Mouse (Mus musculus): ENCODE measurements around the gene Mthfd1l.

Gene Mthfd1l

DNA sequence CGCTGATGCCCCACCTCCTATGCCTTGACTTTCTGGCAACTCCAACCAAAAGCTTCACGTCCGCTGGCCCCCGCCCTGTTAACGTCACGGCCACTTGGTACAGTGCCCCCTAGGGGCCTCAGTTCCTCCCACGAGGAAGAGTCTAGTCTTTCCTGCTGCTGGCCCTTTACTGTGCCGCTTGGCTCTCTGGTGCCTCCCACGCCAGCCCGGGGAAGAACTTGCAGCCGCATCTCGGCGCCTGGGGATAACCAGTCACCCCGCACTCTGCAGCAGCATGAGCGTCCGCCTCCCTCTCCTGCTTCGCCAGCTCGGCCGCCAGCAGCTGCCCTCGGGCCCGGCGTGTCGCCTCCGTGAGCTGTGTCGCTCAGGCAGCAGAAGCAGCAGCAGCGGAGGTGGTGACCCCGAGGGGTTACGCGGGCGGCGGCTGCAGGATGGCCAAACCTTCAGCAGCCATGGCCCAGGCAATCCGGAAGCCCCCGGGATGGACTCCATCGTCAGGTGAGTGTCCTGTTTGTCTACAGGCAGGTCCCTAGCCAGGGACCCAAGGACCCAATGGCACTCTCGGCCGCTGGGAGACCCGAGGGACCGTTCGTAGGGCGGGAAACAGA, at the start of gene Mthfd1l:
Gene Mthfd1l (plus strand): TSS at position 138 of the 608 bp plus-strand sequence.
- in situ Hi-C loops (cut with MboI, MseI): loop anchor here in 1 of 2 experiments (10.0 kb wide), 1 partner anchor 1852 kb away; the partner anchor contains the start of gene Mtrf1l

GRCm38 (mm10) chr10:3928008-3928545, 44.8 kb upstream of the Mthfd1l start:
- in situ Hi-C loops (cut with MboI, MseI): no loop called here

DNA sequence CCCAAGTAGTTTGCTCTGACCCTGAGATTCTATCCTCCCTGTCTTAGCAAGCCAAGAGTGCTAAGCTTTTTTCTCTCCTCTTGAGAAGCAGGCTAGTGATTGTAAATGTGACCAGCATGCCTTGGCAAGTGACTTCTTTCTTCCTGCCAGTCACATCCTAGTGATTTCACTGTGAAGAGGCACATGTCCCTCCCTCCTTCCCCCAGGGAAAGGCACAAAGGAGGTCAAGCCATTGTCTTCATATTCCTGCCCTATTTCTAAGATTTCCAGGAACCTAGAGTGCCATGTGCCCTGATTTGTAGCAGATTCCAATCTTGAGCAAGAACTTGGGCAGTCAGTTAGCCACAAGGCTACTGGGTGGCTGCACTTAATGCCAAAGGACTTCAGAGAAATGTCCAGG, 41.1 kb upstream of the Mthfd1l start:
- in situ Hi-C loops (cut with MboI, MseI): no loop called here

- in situ Hi-C loops (cut with MboI, MseI): no loop called here
These were observed 39.5 kb upstream of the Mthfd1l start for GRCm38 (mm10) chr10:3933311-3933940.

DNA sequence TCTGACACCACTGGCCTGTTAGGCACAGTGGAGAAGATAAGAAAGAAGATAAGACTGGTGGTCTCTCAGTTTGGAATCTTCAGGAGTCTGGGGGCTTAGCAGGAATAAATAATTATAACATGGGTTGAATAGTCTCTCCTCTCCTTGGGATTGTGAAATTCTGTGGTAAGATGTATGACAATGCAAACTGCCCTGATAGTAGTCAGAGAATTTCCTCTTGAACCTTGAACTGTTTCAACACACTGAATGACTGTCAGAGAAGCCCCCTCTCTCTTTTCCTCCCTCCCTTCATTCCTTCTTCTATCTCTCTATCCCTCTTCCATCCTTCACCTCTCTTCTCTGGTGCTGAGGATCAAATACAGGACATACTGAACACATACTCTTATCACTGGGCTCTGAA, 36.1 kb upstream of the Mthfd1l start:
- in situ Hi-C loops (cut with MboI, MseI): no loop called here

- in situ Hi-C loops (cut with MboI, MseI): loop anchor here (5.0 to 10.0 kb wide), 3 partner anchors 403 to 615 kb away; no protein-coding TSS in a partner anchor
These were observed 32.9 kb upstream of the Mthfd1l start for GRCm38 (mm10) chr10:3939895-3940595.

GRCm38 (mm10) chr10:3940596-3940975, 32.3 kb upstream of the Mthfd1l start:
- in situ Hi-C loops (cut with MboI, MseI): loop anchor here (5.0 to 10.0 kb wide), 3 partner anchors 403 to 616 kb away; no protein-coding TSS in a partner anchor

DNA sequence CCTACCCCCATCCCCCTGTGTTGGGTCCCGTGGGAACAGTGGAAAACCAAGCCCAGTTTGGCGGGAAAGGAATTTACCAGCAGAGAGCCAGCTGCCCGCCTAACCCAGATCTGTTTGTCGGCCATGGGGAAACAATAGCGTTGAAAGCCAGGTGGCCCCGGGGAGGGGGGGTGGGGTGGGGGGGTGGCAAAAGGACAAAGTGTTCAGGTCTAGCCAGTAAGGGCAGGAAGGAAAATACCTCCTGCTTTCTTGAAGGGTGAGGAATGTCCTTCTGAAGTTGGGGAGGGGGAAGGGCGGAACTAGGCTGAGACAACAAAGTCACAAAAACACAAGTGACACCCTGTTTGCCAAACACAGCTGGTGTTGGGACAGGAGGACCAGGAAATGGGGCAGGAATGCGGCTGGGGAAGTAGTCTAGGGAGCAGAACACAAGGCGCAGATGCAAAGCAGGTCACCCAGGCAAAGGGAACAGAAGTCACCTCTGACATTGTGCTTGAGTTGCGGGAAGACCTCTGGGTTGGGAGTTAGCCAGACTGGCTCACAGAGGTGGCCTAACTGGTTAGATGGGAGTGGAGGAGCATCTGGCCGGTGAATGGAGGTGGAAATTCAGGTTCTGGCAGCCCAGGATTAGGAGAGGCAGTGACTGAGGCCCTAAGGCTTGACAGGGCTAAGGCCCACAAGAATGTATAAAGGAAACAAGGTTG, 31.7 kb upstream of the Mthfd1l start:
- in situ Hi-C loops (cut with MboI, MseI): loop anchor here (5.0 to 10.0 kb wide), 3 partner anchors 404 to 616 kb away; no protein-coding TSS in a partner anchor

DNA sequence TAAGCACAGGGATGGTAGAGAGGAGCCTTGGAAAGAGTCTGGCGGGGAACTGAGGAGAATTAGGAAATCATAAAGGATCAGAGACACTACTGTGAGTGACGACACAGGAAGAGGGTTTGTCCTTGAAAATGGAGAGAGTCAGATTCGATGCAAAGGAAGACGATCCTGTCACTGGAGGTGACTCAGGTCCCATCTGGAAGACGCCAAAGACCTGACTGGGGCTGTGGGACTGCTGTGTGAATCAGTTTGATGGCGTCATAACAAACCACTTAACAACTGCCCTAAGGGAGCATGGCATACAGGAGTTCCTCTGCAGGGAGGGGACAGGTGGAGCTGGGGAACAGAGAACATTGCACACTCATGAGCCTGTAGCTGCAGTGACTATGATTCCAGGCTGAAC, 30.6 kb upstream of the Mthfd1l start:
- in situ Hi-C loops (cut with MboI, MseI): loop anchor here (5.0 to 10.0 kb wide), 3 partner anchors 405 to 617 kb away; no protein-coding TSS in a partner anchor

GRCm38 (mm10) chr10:3943492-3944395, 29.2 kb upstream of the Mthfd1l start:
- in situ Hi-C loops (cut with MboI, MseI): loop anchor here (5.0 to 10.0 kb wide), 3 partner anchors 406 to 619 kb away; no protein-coding TSS in a partner anchor

DNA sequence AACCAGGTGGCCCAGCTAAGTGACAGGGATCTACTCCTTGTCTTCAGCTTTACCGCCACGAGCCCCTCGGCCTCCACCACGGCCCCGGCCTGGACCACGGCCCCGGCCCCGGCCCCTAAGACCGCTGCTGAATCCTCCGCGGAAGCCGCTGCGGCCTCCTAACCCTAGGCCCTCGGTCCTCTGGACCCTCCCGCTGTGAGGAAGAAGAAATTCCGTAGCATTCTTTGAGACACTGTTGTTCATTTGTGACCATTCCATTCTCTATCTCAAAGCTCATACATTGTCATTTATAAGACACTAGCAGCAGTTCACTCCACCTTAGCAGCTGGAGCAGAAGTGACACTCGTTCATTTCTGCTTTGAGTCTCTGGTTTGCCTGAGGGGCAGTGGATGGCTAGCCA, 26.0 kb upstream of the Mthfd1l start:
- in situ Hi-C loops (cut with MboI, MseI): loop anchor here in 1 of 2 experiments (5.0 to 10.0 kb wide), 2 partner anchors 425 to 622 kb away; no protein-coding TSS in a partner anchor

GRCm38 (mm10) chr10:3947346-3947745, 25.6 kb upstream of the Mthfd1l start:
- in situ Hi-C loops (cut with MboI, MseI): loop anchor here in 1 of 2 experiments (5.0 to 10.0 kb wide), 2 partner anchors 425 to 623 kb away; no protein-coding TSS in a partner anchor

GRCm38 (mm10) chr10:3949306-3949705, 23.6 kb upstream of the Mthfd1l start:
- in situ Hi-C loops (cut with MboI, MseI): loop anchor here in 1 of 2 experiments (5.0 to 10.0 kb wide), 2 partner anchors 427 to 625 kb away; no protein-coding TSS in a partner anchor

DNA sequence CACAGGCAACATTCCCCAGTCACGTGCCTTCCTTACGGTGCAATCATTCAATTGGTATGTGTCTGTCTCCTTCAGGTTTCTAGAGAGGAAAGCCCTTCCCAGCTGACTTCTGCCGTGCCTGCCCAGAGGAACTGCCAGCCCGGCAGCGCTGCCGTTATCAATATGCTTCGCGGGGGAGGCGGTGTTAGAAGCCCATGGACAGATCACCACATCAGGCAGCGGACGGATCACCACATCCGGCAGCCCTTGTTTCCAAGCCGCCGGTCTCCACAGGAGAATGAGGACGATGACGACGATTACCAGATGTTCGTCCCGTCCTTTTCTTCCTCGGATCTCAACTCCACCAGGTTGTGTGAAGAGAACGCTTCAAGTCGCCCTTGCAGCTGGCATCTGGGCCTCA, 16.4 kb upstream of the Mthfd1l start:
- in situ Hi-C loops (cut with MboI, MseI): no loop called here

GRCm38 (mm10) chr10:3958591-3958990, 14.3 kb upstream of the Mthfd1l start:
- in situ Hi-C loops (cut with MboI, MseI): no loop called here

- in situ Hi-C loops (cut with MboI, MseI): no loop called here
These were observed 3.9 kb upstream of the Mthfd1l start for GRCm38 (mm10) chr10:3969026-3969425.

DNA sequence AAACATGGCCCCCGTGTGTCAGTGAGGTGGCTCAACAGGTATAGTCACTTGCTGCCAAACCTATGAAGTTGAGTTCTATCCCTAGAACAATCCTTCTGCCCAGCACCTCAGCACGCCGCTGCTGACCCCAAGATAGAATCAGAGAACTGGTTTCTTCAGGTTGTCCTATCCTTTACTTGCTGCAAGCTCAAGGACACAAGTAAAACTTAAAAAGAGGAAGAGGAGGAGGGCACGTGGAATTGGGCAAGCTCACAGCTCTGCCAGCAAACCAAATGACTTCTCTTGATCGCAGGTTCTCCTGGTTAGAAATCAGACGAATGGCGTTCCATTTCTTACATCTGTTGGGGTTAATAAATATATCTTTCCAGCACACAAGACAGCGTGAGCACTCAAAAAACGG, 681 bp upstream of the Mthfd1l start:
- in situ Hi-C loops (cut with MboI, MseI): loop anchor here in 1 of 2 experiments (10.0 kb wide), 1 partner anchor 1853 kb away; the partner anchor contains the start of gene Mtrf1l

- in situ Hi-C loops (cut with MboI, MseI): loop anchor here in 1 of 2 experiments (10.0 kb wide), 1 partner anchor 1851 kb away; the partner anchor contains the start of gene Mtrf1l
These were observed 712 bp downstream of the Mthfd1l start for GRCm38 (mm10) chr10:3973589-3974070.

GRCm38 (mm10) chr10:3974380-3974779, 1.5 kb downstream of the Mthfd1l start:
- in situ Hi-C loops (cut with MboI, MseI): loop anchor here in 1 of 2 experiments (10.0 kb wide), 1 partner anchor 1850 kb away; the partner anchor contains the start of gene Mtrf1l
